Mouse (Mus musculus): ENCODE measurements around the gene Trpm6. TPM values are rescaled to one million over a fixed set of nuclear protein-coding genes. Genes with fewer than 3 reads are reported as not detected.

Trpm6 gene
- polyA plus RNA-seq, 1 experiment from 2014 or later = 0.43 TPM

GRCm38 (mm10) chr19:18909641-18910040 is 159.9 kb downstream of the Trpm6 start:
- Histone ChIP-seq H3K27ac (replicated peaks; ENCODE audit: low read depth, low read length) (no peak overlapping the region), H3K27me3 (ENCODE audit: control insufficient read depth, insufficient read depth, low read length) (no peaks in the 10 kb centered on the region), H3K36me3 (ENCODE audit: control insufficient read depth, insufficient read depth, low read length) (no peaks in the 10 kb centered on the region), H3K9me3 (ENCODE audit: control insufficient read depth, low read length) (no peaks in the 10 kb centered on the region), H3K4me3 (ENCODE audit: low read depth, low read length) (no peak overlapping the region), H3K4me2 (ENCODE audit: low read depth, severe bottlenecking) (no peak overlapping the region), H3K4me1 (ENCODE audit: control insufficient read depth, insufficient read depth, low read length) (no peaks in the 10 kb centered on the region), H3K9ac (ENCODE audit: low read length) (no peak overlapping the region)
- WGBS = 75% methylated on average over 3 of the region's 3 CpGs
- ATAC-seq (ENCODE audit: insufficient number of reproducible peaks, low FRiP score, low TSS enrichment, low read depth) (no peak), DNase-seq (ENCODE audit: low spot score) (peak; percentile 8)

- Histone ChIP-seq H3K27ac (replicated peaks; ENCODE audit: low read depth, low read length) (no peak overlapping the region), H3K36me3 (ENCODE audit: control insufficient read depth, insufficient read depth, low read length) (no peaks in the 10 kb centered on the region), H3K9ac (ENCODE audit: low read length) (no peak overlapping the region), H3K4me2 (ENCODE audit: low read depth, severe bottlenecking) (no peak overlapping the region), H3K4me1 (ENCODE audit: control insufficient read depth, insufficient read depth, low read length) (no peaks in the 10 kb centered on the region), H3K4me3 (ENCODE audit: low read depth, low read length) (no peak overlapping the region), H3K9me3 (ENCODE audit: control insufficient read depth, low read length) (no peaks in the 10 kb centered on the region), H3K27me3 (ENCODE audit: control insufficient read depth, insufficient read depth, low read length) (no peaks in the 10 kb centered on the region)
- no peak for ATAC-seq (ENCODE audit: insufficient number of reproducible peaks, low FRiP score, low TSS enrichment, low read depth)
- DNase-seq (ENCODE audit: low spot score) = peak; percentile 4
These were observed 162.1 kb downstream of the Trpm6 start for GRCm38 (mm10) chr19:18911755-18912340.

GRCm38 (mm10) chr19:18941391-18941790 is 191.6 kb downstream of the Trpm6 start:
- no peak for DNase-seq (ENCODE audit: low spot score)

More at GRCm38 (mm10) chr19:18941391-18941790, 191.6 kb downstream of the Trpm6 start:
- H3K9ac ChIP-seq (ENCODE audit: low read length) = no peak overlapping the region
- WGBS = 50% methylated on average over 6 of the region's 6 CpGs
- no peak for ATAC-seq (ENCODE audit: insufficient number of reproducible peaks, low FRiP score, low TSS enrichment, low read depth)
- H3K4me1 ChIP-seq (ENCODE audit: control insufficient read depth, insufficient read depth, low read length) = no peaks in the 10 kb centered on the region
- H3K27me3 ChIP-seq (ENCODE audit: control insufficient read depth, insufficient read depth, low read length) = no peaks in the 10 kb centered on the region
- no peak overlapping the region for H3K4me3 ChIP-seq (ENCODE audit: low read depth, low read length)
- no peaks in the 10 kb centered on the region for H3K36me3 ChIP-seq (ENCODE audit: control insufficient read depth, insufficient read depth, low read length)
- no peaks in the 10 kb centered on the region for H3K9me3 ChIP-seq (ENCODE audit: control insufficient read depth, low read length)
- H3K27ac ChIP-seq (replicated peaks; ENCODE audit: low read depth, low read length) = no peak overlapping the region
- H3K4me2 ChIP-seq (ENCODE audit: low read depth, severe bottlenecking) = no peak overlapping the region

Other genes starting within 250 kb of the Trpm6 start
- gene Ostf1, start 118.2 kb upstream of the Trpm6 start, polyA plus RNA-seq (2014; fragmentation: Nextera tagmentation; extraction: Ambion mirVana) = 31.9 and 34.5 TPM in 2 replicates
- gene Nmrk1, start 118.0 kb upstream of the Trpm6 start, polyA plus RNA-seq (2014; fragmentation: Nextera tagmentation; extraction: Ambion mirVana) = 8.5 and 8.8 TPM in 2 replicates
- gene Carnmt1, start 79.2 kb upstream of the Trpm6 start, polyA plus RNA-seq (2014; fragmentation: Nextera tagmentation; extraction: Ambion mirVana) = 36.6 and 42.1 TPM in 2 replicates
- 38.5 and 38.7 TPM in 2 replicates for gene D030056L22Rik, start 36.8 kb upstream of the Trpm6 start, polyA plus RNA-seq (2014; fragmentation: Nextera tagmentation; extraction: Ambion mirVana)